Mouse (Mus musculus): ENCODE results near the gene Sfn. TPM values are rescaled to one million over a fixed set of nuclear protein-coding genes. Genes with fewer than 3 reads are reported as not detected.

The Sfn gene
- polyA plus RNA-seq, 1 experiment from 2014 or later: 37.6 TPM

DNA sequence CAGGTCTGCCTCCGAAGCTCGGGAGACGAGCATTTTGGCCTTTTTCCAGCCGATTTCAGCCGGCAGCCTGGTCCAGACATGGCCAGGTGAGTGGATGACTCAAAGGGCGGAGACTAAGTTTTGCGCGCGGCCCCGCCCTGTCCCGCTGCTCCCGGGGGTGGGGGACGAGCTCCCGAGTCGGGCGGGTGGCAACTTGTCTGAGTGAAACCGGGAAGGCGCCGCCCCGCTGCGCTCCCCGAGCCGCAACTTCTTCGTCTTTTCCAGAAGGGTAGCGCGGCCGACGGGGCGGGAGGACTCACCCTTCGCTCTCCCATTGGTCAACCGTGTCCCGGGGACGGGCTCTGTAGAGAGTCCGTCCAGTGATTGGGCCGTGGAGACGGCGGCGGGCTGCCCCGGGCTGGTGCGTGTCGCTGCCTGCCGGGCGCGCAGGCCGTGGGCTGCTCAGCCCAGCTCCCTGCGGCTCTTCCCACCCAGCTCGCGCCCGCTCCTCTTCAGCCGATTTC is 2.3 kb downstream of the Sfn start:
- Histone ChIP-seq H3K9me3 (ENCODE audit: control insufficient read depth) (no peaks in the 10 kb centered on the region), H3K4me1 (replicated peaks; ENCODE audit: control insufficient read depth, insufficient read depth, low read length) (0 out of 2 replicates have a peak, but pooled peaks cover 2% of the 10 kb centered on the region), H3K27me3 (replicated peaks; ENCODE audit: control insufficient read depth, insufficient read depth, low read length) (no peaks in the 10 kb centered on the region), H3K4me2 (replicated peaks; ENCODE audit: low read depth) (peak overlapping the region; percentile 82), H3K9ac (ENCODE audit: low read depth, low read length) (peak overlapping the region; percentile 57), H3K36me3 (ENCODE audit: control insufficient read depth, insufficient read depth) (peaks cover 8% of the 10 kb centered on the region; the same call in 1 of the 2 replicates), H3K27ac (ENCODE audit: low read depth, low read length) (peak overlapping the region; percentile 97), H3K4me3 (ENCODE audit: low read depth, low read length) (peak overlapping the region; percentile 40)
- WGBS: under 1% methylated on average over 50 of the region's 50 CpGs
- TF ChIP-seq CTCF (IDR thresholded peaks at IDR 0.05; ENCODE audit: low read depth): no peak
- peak; percentile 85 for ATAC-seq

- 0 out of 2 replicates have a peak, but pooled peaks have one; percentile 8 for ATAC-seq
- TF ChIP-seq CTCF (IDR thresholded peaks at IDR 0.05; ENCODE audit: low read depth): no peak
- Histone ChIP-seq H3K9me3 (ENCODE audit: control insufficient read depth) (no peaks in the 10 kb centered on the region), H3K9ac (ENCODE audit: low read depth, low read length) (peak overlapping the region; percentile 57), H3K36me3 (ENCODE audit: control insufficient read depth, insufficient read depth) (peaks cover 9% of the 10 kb centered on the region; the same call in 1 of the 2 replicates), H3K27me3 (replicated peaks; ENCODE audit: control insufficient read depth, insufficient read depth, low read length) (no peaks in the 10 kb centered on the region), H3K27ac (ENCODE audit: low read depth, low read length) (peak overlapping the region; percentile 97), H3K4me3 (ENCODE audit: low read depth, low read length) (peak overlapping the region; percentile 40), H3K4me2 (replicated peaks; ENCODE audit: low read depth) (peak overlapping the region; percentile 82), H3K4me1 (replicated peaks; ENCODE audit: control insufficient read depth, insufficient read depth, low read length) (0 out of 2 replicates have a peak, but pooled peaks cover 2% of the 10 kb centered on the region)
- 10% methylated on average over 7 of the region's 7 CpGs for WGBS
Observed at GRCm38 (mm10) chr4:133599116-133599515, 2.9 kb downstream of the Sfn start.

GRCm38 (mm10) chr4:133598616-133599015 is 3.4 kb downstream of the Sfn start:
- no peak for TF ChIP-seq CTCF (IDR thresholded peaks at IDR 0.05; ENCODE audit: low read depth)
- H3K4me1 ChIP-seq (replicated peaks; ENCODE audit: control insufficient read depth, insufficient read depth, low read length): 0 out of 2 replicates have a peak, but pooled peaks cover 2% of the 10 kb centered on the region
- H3K27ac ChIP-seq (ENCODE audit: low read depth, low read length): peak overlapping the region; percentile 97
- ATAC-seq: peak; percentile 72
- peak overlapping the region; percentile 82 for H3K4me2 ChIP-seq (replicated peaks; ENCODE audit: low read depth)
- peak overlapping the region; percentile 40 for H3K4me3 ChIP-seq (ENCODE audit: low read depth, low read length)
- peak overlapping the region; percentile 64 for H3K9ac ChIP-seq (ENCODE audit: low read depth, low read length)
- H3K36me3 ChIP-seq (ENCODE audit: control insufficient read depth, insufficient read depth): peaks cover 7% of the 10 kb centered on the region; the same call in 1 of the 2 replicates
- H3K9me3 ChIP-seq (ENCODE audit: control insufficient read depth): no peaks in the 10 kb centered on the region
- WGBS: 22% methylated on average over 4 of the region's 4 CpGs
- no peaks in the 10 kb centered on the region for H3K27me3 ChIP-seq (replicated peaks; ENCODE audit: control insufficient read depth, insufficient read depth, low read length)

DNA sequence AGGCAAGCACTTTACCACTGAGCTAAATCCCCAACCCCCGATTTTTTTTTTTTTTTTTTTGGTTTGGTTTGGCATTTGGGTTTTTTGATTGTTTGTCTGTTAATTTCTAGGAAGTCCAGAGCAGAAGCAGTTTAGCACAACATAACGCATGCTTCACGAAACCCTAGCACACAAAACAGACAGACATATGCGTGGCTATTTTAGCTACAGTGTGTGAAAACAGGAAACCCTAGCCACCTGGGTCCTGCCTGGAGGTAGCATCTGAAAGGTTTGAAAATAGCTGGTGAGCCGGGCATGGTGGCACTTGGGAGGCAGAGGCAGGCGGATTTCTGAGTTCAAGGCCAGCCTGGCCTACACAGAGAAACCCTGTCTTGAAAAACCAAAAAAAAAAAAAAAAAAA is 5.9 kb downstream of the Sfn start:
- H3K36me3 ChIP-seq (ENCODE audit: control insufficient read depth, insufficient read depth): peaks cover 9% of the 10 kb centered on the region
- WGBS: 84% methylated on average over 6 of the region's 6 CpGs
- H3K4me1 ChIP-seq (replicated peaks; ENCODE audit: control insufficient read depth, insufficient read depth, low read length): 0 out of 2 replicates have a peak, but pooled peaks cover 2% of the 10 kb centered on the region
- no peak overlapping the region for H3K4me2 ChIP-seq (replicated peaks; ENCODE audit: low read depth)
- H3K9ac ChIP-seq (ENCODE audit: low read depth, low read length): no peak overlapping the region
- TF ChIP-seq CTCF (IDR thresholded peaks at IDR 0.05; ENCODE audit: low read depth): no peak
- no peak overlapping the region for H3K4me3 ChIP-seq (ENCODE audit: low read depth, low read length)
- H3K27me3 ChIP-seq (replicated peaks; ENCODE audit: control insufficient read depth, insufficient read depth, low read length): no peaks in the 10 kb centered on the region
- no peak for ATAC-seq
- no peaks in the 10 kb centered on the region for H3K9me3 ChIP-seq (ENCODE audit: control insufficient read depth)
- H3K27ac ChIP-seq (ENCODE audit: low read depth, low read length): no peak overlapping the region

DNA sequence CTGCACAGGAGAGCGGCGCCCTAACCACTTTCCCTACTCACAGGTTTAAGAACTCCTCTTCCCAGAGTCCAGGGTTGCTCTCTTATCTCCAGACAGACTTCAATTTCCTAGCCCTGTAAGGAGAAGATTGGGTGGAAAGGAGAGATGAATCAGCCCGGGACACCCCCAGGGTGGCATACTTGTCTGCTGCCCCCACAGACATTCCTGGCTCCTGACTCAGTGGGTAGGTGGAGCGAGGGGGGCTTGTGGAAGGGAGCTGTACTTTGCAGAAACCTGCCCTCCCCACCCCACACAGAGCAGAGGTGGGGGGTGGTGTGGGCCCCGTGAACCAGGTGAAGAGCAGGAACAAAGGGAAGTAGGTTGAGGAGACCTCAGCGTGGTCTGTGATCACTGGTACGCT is 6.4 kb downstream of the Sfn start:
- Histone ChIP-seq H3K27ac (ENCODE audit: low read depth, low read length) (no peak overlapping the region), H3K9ac (ENCODE audit: low read depth, low read length) (no peak overlapping the region), H3K27me3 (replicated peaks; ENCODE audit: control insufficient read depth, insufficient read depth, low read length) (no peaks in the 10 kb centered on the region), H3K36me3 (ENCODE audit: control insufficient read depth, insufficient read depth) (peaks cover 13% of the 10 kb centered on the region), H3K4me1 (replicated peaks; ENCODE audit: control insufficient read depth, insufficient read depth, low read length) (0 out of 2 replicates have a peak, but pooled peaks cover 2% of the 10 kb centered on the region), H3K9me3 (ENCODE audit: control insufficient read depth) (no peaks in the 10 kb centered on the region), H3K4me2 (replicated peaks; ENCODE audit: low read depth) (no peak overlapping the region), H3K4me3 (ENCODE audit: low read depth, low read length) (no peak overlapping the region)
- WGBS: 68% methylated on average over 7 of the region's 7 CpGs
- ATAC-seq: no peak
- TF ChIP-seq CTCF (IDR thresholded peaks at IDR 0.05; ENCODE audit: low read depth): no peak

DNA sequence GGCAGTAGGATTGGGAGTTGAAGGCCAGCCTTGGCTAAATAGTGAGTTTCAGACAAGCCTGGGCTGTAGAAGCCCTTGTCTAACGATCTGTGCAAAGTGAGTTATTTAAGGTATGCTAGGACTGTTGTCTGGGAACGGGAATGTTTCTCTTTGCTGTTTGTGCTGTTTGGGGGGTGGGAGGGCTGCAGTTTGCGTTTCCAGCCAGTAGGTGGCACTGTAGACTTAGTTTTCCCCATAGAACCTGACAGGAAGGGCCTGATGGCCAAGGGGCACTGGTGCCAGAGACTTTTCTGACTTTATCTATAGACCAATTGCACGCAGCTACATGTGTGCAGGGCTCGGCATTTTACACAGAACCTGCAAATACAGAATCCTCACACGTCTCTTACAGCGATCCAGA is 9.4 kb downstream of the Sfn start:
- ATAC-seq: peak; percentile 4; the same call in 1 of the 2 replicates
- WGBS: 25% methylated on average over 7 of the region's 7 CpGs
- peak; percentile 91 for TF ChIP-seq CTCF (IDR thresholded peaks at IDR 0.05; ENCODE audit: low read depth)
- H3K4me2 ChIP-seq (replicated peaks; ENCODE audit: low read depth): no peak overlapping the region
- H3K9me3 ChIP-seq (ENCODE audit: control insufficient read depth): no peaks in the 10 kb centered on the region
- peaks cover 40% of the 10 kb centered on the region for H3K36me3 ChIP-seq (ENCODE audit: control insufficient read depth, insufficient read depth)
- no peak overlapping the region for H3K27ac ChIP-seq (ENCODE audit: low read depth, low read length)
- H3K9ac ChIP-seq (ENCODE audit: low read depth, low read length): no peak overlapping the region
- H3K27me3 ChIP-seq (replicated peaks; ENCODE audit: control insufficient read depth, insufficient read depth, low read length): no peaks in the 10 kb centered on the region
- H3K4me1 ChIP-seq (replicated peaks; ENCODE audit: control insufficient read depth, insufficient read depth, low read length): no peaks in the 10 kb centered on the region
- no peak overlapping the region for H3K4me3 ChIP-seq (ENCODE audit: low read depth, low read length)

Data from intestine, postnatal 0 days (tissue).